Mouse (Mus musculus): Measurements from ENCODE around the gene Bloc1s3. TPM values are rescaled to one million over a fixed set of nuclear protein-coding genes. Genes with fewer than 3 reads are reported as not detected.
A peak's percentile ranks its signal among the peaks of the same experiment; 100 is the strongest.

Bloc1s3 gene
- polyA plus RNA-seq, 1 experiment from 2014 or later, result 4.3 TPM

- Histone ChIP-seq H3K4me3 (no peak overlapping the region), H3K36me3 (no peaks in the 10 kb centered on the region), H3K9me3 (no peaks in the 10 kb centered on the region), H3K27me3 (peaks cover 96% of the 10 kb centered on the region), H3K4me2 (replicated peaks) (no peak overlapping the region), H3K9ac (replicated peaks) (no peak overlapping the region), H3K4me1 (peaks cover 7% of the 10 kb centered on the region; the same call in 1 of the 2 replicates), H3K27ac (replicated peaks) (no peak overlapping the region)
- 13% methylated on average over 14 of the region's 14 CpGs for WGBS
- ATAC-seq (ENCODE audit: low FRiP score, low read depth), result no peak
These were observed 37.9 kb downstream of the Bloc1s3 start for GRCm38 (mm10) chr7:19470308-19470707.

- peaks cover 7% of the 10 kb centered on the region; the same call in 1 of the 2 replicates for H3K4me1 ChIP-seq
- no peak overlapping the region for H3K9ac ChIP-seq (replicated peaks)
- H3K27ac ChIP-seq (replicated peaks), result no peak overlapping the region
- no peaks in the 10 kb centered on the region for H3K36me3 ChIP-seq
- no peak for ATAC-seq (ENCODE audit: low FRiP score, low read depth)
- no peak overlapping the region for H3K4me2 ChIP-seq (replicated peaks)
- WGBS, result 19% methylated on average over 23 of the region's 23 CpGs
- no peaks in the 10 kb centered on the region for H3K9me3 ChIP-seq
- peaks cover 94% of the 10 kb centered on the region for H3K27me3 ChIP-seq
- no peak overlapping the region for H3K4me3 ChIP-seq
These were observed 38.8 kb downstream of the Bloc1s3 start for GRCm38 (mm10) chr7:19469404-19469803.

GRCm38 (mm10) chr7:19468279-19468678 lies 39.9 kb downstream of the Bloc1s3 start:
- H3K4me1 ChIP-seq, result no peaks in the 10 kb centered on the region
- H3K27me3 ChIP-seq, result peaks cover 90% of the 10 kb centered on the region
- ATAC-seq (ENCODE audit: low FRiP score, low read depth), result no peak
- H3K36me3 ChIP-seq, result no peaks in the 10 kb centered on the region
- H3K9ac ChIP-seq (replicated peaks), result no peak overlapping the region
- H3K4me2 ChIP-seq (replicated peaks), result no peak overlapping the region
- no peaks in the 10 kb centered on the region for H3K9me3 ChIP-seq
- no peak overlapping the region for H3K4me3 ChIP-seq
- no peak overlapping the region for H3K27ac ChIP-seq (replicated peaks)
- 65% methylated on average over 12 of the region's 12 CpGs for WGBS

GRCm38 (mm10) chr7:19467638-19468037 lies 40.5 kb downstream of the Bloc1s3 start:
- WGBS, result 38% methylated on average over 6 of the region's 6 CpGs
- ATAC-seq (ENCODE audit: low FRiP score, low read depth), result no peak
- no peaks in the 10 kb centered on the region for H3K9me3 ChIP-seq
- H3K27me3 ChIP-seq, result peaks cover 90% of the 10 kb centered on the region
- H3K27ac ChIP-seq (replicated peaks), result no peak overlapping the region
- no peak overlapping the region for H3K4me3 ChIP-seq
- H3K4me2 ChIP-seq (replicated peaks), result no peak overlapping the region
- no peaks in the 10 kb centered on the region for H3K4me1 ChIP-seq
- H3K9ac ChIP-seq (replicated peaks), result no peak overlapping the region
- H3K36me3 ChIP-seq, result no peaks in the 10 kb centered on the region

- Histone ChIP-seq H3K9ac (replicated peaks) (no peak overlapping the region), H3K4me3 (no peak overlapping the region), H3K36me3 (no peaks in the 10 kb centered on the region), H3K27ac (replicated peaks) (no peak overlapping the region), H3K4me2 (replicated peaks) (no peak overlapping the region), H3K4me1 (0 out of 2 replicates have a peak, but pooled peaks cover 2% of the 10 kb centered on the region), H3K9me3 (no peaks in the 10 kb centered on the region), H3K27me3 (peaks cover 84% of the 10 kb centered on the region)
- 63% methylated on average over 5 of the region's 5 CpGs for WGBS
- ATAC-seq (ENCODE audit: low FRiP score, low read depth), result no peak
These were observed 41.5 kb downstream of the Bloc1s3 start for GRCm38 (mm10) chr7:19466602-19467145.

GRCm38 (mm10) chr7:19464367-19465307 lies 43.5 kb downstream of the Bloc1s3 start:
- ATAC-seq (ENCODE audit: low FRiP score, low read depth), result no peak
- Histone ChIP-seq H3K9ac (replicated peaks) (no peak overlapping the region), H3K27ac (replicated peaks) (no peak overlapping the region), H3K4me1 (peaks cover 4% of the 10 kb centered on the region), H3K4me2 (replicated peaks) (peak overlapping the region; percentile 8; the same call in 1 of the 2 replicates), H3K36me3 (no peaks in the 10 kb centered on the region), H3K27me3 (peaks cover 67% of the 10 kb centered on the region), H3K9me3 (no peaks in the 10 kb centered on the region), H3K4me3 (no peak overlapping the region)
- WGBS, result 7% methylated on average over 22 of the region's 22 CpGs

- H3K4me1 ChIP-seq, result peaks cover 11% of the 10 kb centered on the region
- ATAC-seq (ENCODE audit: low FRiP score, low read depth), result no peak
- H3K27ac ChIP-seq (replicated peaks), result no peak within 1 kb of the TSS
- H3K36me3 ChIP-seq, result no peaks in the 10 kb centered on the region
- H3K9me3 ChIP-seq, result no peaks in the 10 kb centered on the region
- peaks cover 51% of the 10 kb centered on the region for H3K27me3 ChIP-seq
- H3K4me2 ChIP-seq (replicated peaks), result no peak within 1 kb of the TSS
- no peak within 1 kb of the TSS for H3K4me3 ChIP-seq
- H3K9ac ChIP-seq (replicated peaks), result no peak within 1 kb of the TSS; the same call in 1 of the 2 replicates
- WGBS, result 17% methylated on average over 6 of the region's 6 CpGs
These were observed 45.2 kb downstream of the Bloc1s3 start, which contains the start of gene Exoc3l2 for GRCm38 (mm10) chr7:19462884-19463381. Exoc3l2 (plus strand) TSS chr7:19463331.

GRCm38 (mm10) chr7:19462443-19462842 lies 45.7 kb downstream of the Bloc1s3 start:
- H3K27me3 ChIP-seq, result peaks cover 46% of the 10 kb centered on the region
- H3K9ac ChIP-seq (replicated peaks), result no peak overlapping the region; the same call in 1 of the 2 replicates
- ATAC-seq (ENCODE audit: low FRiP score, low read depth), result no peak
- no peak overlapping the region for H3K4me3 ChIP-seq
- peaks cover 15% of the 10 kb centered on the region for H3K4me1 ChIP-seq
- H3K9me3 ChIP-seq, result no peaks in the 10 kb centered on the region
- no peak overlapping the region for H3K4me2 ChIP-seq (replicated peaks)
- H3K27ac ChIP-seq (replicated peaks), result no peak overlapping the region
- WGBS, result 55% methylated on average over 4 of the region's 4 CpGs
- no peaks in the 10 kb centered on the region for H3K36me3 ChIP-seq

- no peaks in the 10 kb centered on the region for H3K36me3 ChIP-seq
- no peak overlapping the region for H3K27ac ChIP-seq (replicated peaks)
- no peak overlapping the region for H3K4me2 ChIP-seq (replicated peaks)
- no peak for ATAC-seq (ENCODE audit: low FRiP score, low read depth)
- peaks cover 25% of the 10 kb centered on the region for H3K4me1 ChIP-seq
- no peaks in the 10 kb centered on the region for H3K9me3 ChIP-seq
- no peak overlapping the region for H3K4me3 ChIP-seq
- H3K9ac ChIP-seq (replicated peaks), result no peak overlapping the region
- H3K27me3 ChIP-seq, result peaks cover 37% of the 10 kb centered on the region
- WGBS, result 20% methylated on average over 6 of the region's 6 CpGs
These were observed 46.7 kb downstream of the Bloc1s3 start for GRCm38 (mm10) chr7:19461488-19461887.

GRCm38 (mm10) chr7:19460500-19460899 lies 47.7 kb downstream of the Bloc1s3 start:
- H3K9me3 ChIP-seq, result no peaks in the 10 kb centered on the region
- ATAC-seq (ENCODE audit: low FRiP score, low read depth), result no peak
- no peak overlapping the region for H3K4me3 ChIP-seq
- 80% methylated on average over 1 of the region's 1 CpGs for WGBS
- peaks cover 27% of the 10 kb centered on the region for H3K27me3 ChIP-seq
- H3K27ac ChIP-seq (replicated peaks), result no peak overlapping the region
- peaks cover 31% of the 10 kb centered on the region for H3K4me1 ChIP-seq
- H3K36me3 ChIP-seq, result peaks cover 4% of the 10 kb centered on the region; the same call in 1 of the 2 replicates
- no peak overlapping the region for H3K4me2 ChIP-seq (replicated peaks)
- H3K9ac ChIP-seq (replicated peaks), result no peak overlapping the region

- WGBS, result 16% methylated on average over 6 of the region's 6 CpGs
- Histone ChIP-seq H3K9ac (replicated peaks) (peak overlapping the region; percentile 84), H3K9me3 (no peaks in the 10 kb centered on the region), H3K27me3 (peaks cover 17% of the 10 kb centered on the region), H3K36me3 (peaks cover 9% of the 10 kb centered on the region; the same call in 1 of the 2 replicates), H3K27ac (replicated peaks) (peak overlapping the region; percentile 83), H3K4me2 (replicated peaks) (peak overlapping the region; percentile 95), H3K4me3 (peak overlapping the region; percentile 98), H3K4me1 (peaks cover 31% of the 10 kb centered on the region)
- ATAC-seq (ENCODE audit: low FRiP score, low read depth), result no peak
These were observed 48.9 kb downstream of the Bloc1s3 start for GRCm38 (mm10) chr7:19459144-19459870.
